Mouse (Mus musculus) heart, postnatal 14 days (tissue): Measurements from ENCODE around the gene Scamp3. TPM values are rescaled to one million over a fixed set of nuclear protein-coding genes. Genes with fewer than 3 reads are reported as not detected.
"Not testable (repeated sequence)": the region's sequence is repeated elsewhere in the genome, so short reads cannot be mapped to it uniquely, and the experiment has no call there.

Experiments used
- DNase-seq, 2 experiments: peaks; one replicate each; pipeline ENCODE4 v3.0.0; 2021 to 2022
- intact Hi-C: fragments of 180-260 bp; cut with DNase I; formaldehyde crosslinking; loops from one replicate; pipeline ENCODE4 v1.15.1; 2025
- total RNA-seq, 2 experiments: library from RNA; stranded (reverse); gene quantifications; 2 replicates each; pipeline ENCODE4 v1.2.3; 2021

The Scamp3 gene
- total RNA-seq, 2 experiments from 2014 or later = 47.2 to 48.7 TPM

- intact Hi-C loops = no loop called here
- no peak for DNase-seq
Observed at GRCm38 (mm10) chr3:89190436-89190835, 13.2 kb downstream of the Scamp3 start.

DNA sequence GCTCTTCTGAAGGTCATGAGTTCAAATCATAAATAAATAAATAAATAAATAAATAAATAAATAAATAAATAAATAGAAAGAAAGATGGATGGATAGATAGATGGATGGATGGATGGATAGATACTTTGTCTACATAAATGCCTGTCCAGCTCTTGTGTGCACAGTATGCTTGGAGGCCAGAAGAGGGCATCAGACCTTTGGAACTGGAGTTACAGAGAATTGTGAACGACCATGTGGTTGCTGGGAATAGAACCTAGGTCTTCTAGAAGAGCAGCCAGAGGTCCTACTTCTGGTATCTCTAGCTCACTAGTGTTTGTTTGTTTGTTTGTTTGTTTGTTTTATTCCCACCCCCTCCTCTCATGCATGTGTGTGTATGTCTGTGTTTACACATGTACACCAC is 16.1 kb downstream of the Scamp3 start:
- intact Hi-C loops = no loop called here
- DNase-seq = no peak

- intact Hi-C loops = no loop called here
- no peak for DNase-seq
Observed at GRCm38 (mm10) chr3:89193853-89194252, 16.6 kb downstream of the Scamp3 start.

DNA sequence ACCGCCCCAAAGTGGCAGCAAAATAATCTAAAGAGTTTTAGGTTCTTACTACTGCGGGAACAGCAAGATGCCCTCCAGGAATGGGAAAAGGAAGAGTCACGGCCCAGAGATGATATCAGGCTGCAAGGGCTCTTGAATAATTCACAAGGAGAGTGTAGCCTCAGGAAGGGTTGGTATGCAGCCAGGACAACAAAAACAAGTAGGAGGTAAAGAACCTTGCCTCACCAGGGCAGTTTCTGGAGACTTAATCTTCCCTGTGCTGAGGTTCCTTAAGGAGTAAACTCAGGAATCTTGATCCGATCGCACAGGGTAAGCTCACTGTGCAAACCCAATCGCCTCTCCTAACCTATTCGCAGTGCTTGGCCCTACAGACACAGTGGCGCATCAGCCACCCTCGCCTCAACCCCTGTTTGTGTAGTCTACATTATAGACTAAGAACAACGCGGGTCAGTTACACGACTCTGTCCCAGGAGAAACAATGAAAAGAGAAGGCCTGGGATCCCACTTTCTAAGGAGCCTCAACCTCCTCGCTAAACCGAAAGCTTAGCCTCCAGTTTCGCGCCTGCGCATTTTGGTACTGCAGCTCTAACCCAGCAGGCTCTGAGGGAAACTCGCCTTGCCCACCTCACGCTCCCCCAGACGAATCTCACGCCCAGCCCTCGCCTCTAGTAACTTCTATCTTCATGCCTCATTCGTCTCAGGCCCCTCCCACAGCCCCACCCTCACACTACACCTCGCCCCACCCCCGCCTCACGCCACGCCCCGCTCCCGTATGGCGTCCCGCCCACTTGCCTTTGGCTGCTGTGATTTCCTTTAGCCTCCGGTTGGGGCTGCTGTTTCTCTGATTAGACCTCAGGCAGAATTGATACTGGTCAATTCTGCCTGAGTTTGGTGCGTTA is 19.0 kb downstream of the Scamp3 start:
- peak; percentile 88 to 90 for DNase-seq
- intact Hi-C loops = loop anchor here (2.0 kb wide), 1 partner anchor 21 kb away; no protein-coding TSS in a partner anchor

- intact Hi-C loops = no loop called here
- DNase-seq = no peak
Observed at GRCm38 (mm10) chr3:89199839-89200238, 22.6 kb downstream of the Scamp3 start.

DNA sequence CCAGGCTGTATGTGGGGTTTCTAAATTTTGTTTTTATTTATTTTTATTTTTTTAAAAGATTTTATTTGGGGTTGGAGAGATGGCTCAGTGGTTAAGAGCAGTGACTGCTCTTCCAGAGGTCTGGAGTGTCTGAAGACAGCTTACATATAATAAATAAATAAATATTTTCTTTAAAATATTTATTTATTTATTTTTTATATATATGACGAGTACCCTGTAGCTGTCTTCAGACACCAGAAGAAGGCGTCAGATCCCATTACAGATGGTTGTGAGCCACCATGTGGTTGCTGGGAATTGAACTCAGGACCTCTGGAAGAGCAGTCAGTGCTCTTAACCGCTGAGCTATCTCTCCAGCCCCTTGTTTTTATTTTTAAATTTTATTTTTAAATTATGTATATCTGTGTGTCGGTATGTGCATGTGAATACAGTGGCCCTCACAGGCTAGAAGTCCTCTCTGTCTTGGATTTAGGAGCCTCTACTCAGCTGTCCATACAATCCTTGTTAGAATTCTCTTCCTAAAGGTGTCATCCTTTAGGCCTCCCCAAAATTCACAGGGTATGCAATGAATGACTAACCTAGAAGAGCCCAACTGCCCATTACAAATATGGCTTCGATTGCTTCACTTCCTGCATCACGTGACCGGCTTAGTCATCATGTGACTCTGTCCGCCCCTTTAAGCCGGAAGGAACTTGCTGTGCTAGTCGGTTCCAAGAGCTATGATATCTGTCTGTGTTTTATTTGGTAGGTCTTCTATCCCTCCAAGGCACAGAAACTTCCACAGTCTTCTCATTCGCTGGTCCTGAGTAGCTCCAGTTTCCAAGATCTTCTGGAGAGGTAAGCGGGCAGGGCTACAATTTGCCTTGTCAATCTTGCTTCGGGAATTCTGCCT is 25.2 kb downstream of the Scamp3 start, which contains the start of gene Gba:
Gba (plus strand) TSS at position 676 of the 889 bp plus-strand sequence.
- intact Hi-C loops = no loop called here

DNA sequence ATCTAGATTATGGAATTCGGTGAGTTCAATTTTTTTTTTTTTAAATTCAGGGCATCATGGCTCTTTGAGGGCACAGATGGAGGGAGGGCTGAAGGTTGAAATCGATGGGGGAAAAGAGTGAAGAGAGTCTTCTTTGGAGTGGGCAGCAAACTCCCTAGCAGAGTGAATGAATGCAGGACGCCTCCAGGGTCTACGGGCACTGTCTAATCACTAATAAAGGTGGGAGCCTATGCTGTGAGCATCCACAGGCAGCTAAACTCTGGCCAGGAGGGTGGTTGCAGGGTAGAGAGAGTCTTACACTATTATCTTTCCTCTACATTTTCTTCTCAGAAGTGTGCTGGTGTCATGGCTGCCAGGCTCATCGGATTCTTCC is 25.9 kb downstream of the Scamp3 start:
- intact Hi-C loops = no loop called here
- no peak for DNase-seq

More for the DNA sequence above, 25.2 kb downstream of the Scamp3 start, which contains the start of gene Gba:
- peak; percentile 82 to 88 for DNase-seq

- DNase-seq = no peak
Observed at GRCm38 (mm10) chr3:89206079-89206478, 28.8 kb downstream of the Scamp3 start.

DNA sequence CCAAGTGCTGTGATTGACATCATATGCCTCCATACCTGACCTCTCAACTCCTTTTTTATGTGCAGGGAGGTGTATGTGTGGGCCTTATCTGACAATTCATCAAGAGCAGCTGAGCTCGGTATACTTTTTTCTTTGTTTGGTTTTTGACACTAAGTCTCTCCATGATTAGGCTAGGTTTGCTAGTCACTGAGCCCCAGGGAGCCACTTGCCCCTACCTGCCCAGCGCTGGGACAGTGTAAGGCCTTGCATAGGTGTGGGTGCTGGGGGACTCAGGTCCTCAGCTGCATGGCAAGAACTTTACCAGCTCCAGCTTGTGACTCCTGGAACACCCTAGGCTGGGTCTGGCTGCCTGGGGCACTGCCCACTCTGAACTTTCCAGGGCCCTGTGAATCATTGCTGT is 29.4 kb downstream of the Scamp3 start:
- intact Hi-C loops = no loop called here
- no peak for DNase-seq

More at GRCm38 (mm10) chr3:89206079-89206478, 28.8 kb downstream of the Scamp3 start:
- intact Hi-C loops = no loop called here

GRCm38 (mm10) chr3:89208075-89208657 is 30.9 kb downstream of the Scamp3 start:
- no peak for DNase-seq
- intact Hi-C loops = no loop called here

GRCm38 (mm10) chr3:89208736-89209135 is 31.5 kb downstream of the Scamp3 start:
- intact Hi-C loops = no loop called here
- no peak for DNase-seq

- intact Hi-C loops = no loop called here
Observed at GRCm38 (mm10) chr3:89209731-89210130, 32.5 kb downstream of the Scamp3 start.

DNA sequence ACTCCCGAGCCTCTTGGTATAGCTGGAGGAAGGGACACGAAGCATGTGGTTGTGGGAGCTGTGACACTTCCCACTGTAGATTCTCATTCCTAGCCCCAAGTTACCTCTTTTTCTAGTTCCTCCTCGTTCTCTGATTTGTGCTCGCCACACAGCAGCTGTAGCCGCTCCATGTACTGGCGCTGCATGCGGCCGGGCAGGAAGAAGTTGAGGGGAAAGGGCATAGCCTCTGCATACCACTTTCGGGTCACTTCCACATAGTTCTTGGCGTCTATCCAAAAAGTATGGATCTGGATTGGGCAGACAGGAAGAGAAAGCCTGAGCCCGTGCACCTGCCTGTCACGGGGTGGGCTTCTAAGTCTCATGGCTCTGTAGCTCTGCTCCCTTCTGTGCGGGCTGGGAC is 32.9 kb downstream of the Scamp3 start:
- no peak for DNase-seq
- intact Hi-C loops = no loop called here

More at GRCm38 (mm10) chr3:89209731-89210130, 32.5 kb downstream of the Scamp3 start:
- no peak for DNase-seq

- DNase-seq = no peak
- intact Hi-C loops = no loop called here
Observed at GRCm38 (mm10) chr3:89210731-89211130, 33.5 kb downstream of the Scamp3 start.

DNA sequence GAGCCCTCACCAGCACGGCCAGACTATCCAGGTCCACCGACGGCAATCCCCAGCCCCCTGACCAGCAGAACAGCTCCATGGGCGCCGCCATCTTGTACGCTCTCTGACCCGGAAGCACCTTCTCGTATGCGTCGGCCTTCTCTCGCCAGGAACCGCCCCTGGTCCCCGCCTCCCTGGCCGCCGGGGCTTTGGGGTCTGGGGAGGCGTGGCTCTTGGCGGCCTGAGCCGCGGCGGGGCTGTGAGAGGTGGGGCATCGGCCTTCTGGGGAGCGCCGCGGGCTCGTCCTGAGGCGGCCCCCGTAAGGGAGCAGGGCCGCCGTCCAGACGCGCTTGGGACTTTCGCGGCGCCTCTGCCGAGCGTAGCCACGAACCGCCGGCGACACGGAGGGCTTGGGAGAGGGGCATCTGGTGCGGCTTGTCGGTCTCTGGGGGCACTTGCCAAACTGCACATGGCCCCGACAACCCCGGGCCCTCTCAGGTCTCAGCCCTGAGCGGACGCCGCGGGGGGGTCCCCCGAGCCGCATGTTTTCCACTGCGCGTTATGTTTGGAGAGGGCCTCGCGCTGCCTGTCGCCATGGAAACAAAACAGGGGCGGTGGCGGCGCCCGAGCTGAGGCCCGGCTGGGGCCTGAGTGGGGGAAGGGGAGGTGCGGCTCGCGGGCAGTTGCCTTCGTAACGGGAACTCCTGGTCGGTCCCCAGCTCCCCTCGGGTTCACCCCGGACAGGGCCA is 36.7 kb downstream of the Scamp3 start:
- intact Hi-C loops = loop anchor here (2.0 kb wide), 2 partner anchors 49 to 123 kb away; partner anchors contain the start of gene Clk2
- peak; percentile 94 to 96 for DNase-seq

DNA sequence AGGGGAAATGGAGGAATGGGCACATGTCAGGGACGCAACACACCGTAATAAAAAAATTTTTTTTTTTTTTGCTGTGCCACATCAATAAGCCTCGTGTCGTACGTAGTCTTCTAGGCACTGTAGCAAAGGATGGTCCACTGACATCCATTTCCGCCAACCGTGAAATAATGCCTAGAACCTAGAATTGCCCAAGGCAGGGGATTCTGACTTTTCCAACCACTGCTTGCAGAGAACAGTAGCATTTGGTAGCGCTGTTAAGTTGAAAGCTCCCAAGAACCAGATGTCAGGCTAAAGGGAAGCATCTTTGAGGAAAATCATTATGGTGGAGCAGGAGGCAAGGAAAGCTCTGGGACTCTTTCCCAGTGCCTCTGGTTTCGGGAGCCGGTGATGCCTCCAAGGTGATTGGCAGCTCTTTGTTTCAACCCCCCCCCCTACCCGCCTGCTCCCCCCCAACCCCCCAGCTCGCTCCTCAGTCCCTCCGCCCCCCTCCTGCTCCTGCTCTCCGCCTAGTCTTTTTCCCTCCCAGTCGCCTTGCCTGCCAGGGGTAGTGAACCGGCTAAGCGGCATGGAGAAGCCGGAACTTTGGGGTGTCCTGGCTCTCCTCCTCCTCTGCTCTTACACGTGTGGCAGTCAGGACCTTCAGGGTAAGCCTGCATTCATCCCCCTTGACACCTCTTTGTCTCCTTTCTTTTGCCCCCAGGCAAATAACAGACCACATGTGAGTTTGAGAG is 37.6 kb downstream of the Scamp3 start, which contains the start of gene Thbs3:
Thbs3 (plus strand) TSS at position 500 of the 731 bp plus-strand sequence.
- peak; percentile 42 to 56 for DNase-seq
- intact Hi-C loops = loop anchor here (2.0 kb wide), 2 partner anchors 50 to 124 kb away; partner anchors contain the start of gene Clk2

DNA sequence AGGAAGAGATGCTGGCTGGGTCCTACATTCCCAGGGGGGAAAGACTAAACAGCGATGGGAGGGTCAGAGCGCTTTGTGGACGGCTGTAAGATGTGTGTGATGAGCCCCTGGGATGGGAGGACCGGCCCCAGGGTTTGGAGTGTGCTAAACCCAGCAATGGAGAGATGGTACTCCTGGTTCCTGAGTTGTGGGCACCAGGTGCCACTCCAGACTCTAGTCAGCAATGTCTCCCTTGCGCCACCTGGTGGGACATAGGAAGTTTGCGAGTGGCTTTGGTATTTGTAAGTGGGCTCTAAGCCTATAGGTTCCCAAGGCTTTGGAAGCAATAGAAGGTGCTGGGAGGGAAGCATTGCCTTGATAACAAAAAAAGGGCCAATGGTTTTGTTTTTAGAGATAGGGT is 38.6 kb downstream of the Scamp3 start:
- DNase-seq = peak; percentile 82 to 87
- intact Hi-C loops = loop anchor here (2.0 kb wide), 4 partner anchors 19 to 125 kb away; partner anchors contain the start of gene Clk2

GRCm38 (mm10) chr3:89216407-89216806 is 39.1 kb downstream of the Scamp3 start:
- intact Hi-C loops = loop anchor here (2.0 kb wide), 2 partner anchors 20 to 100 kb away; no protein-coding TSS in a partner anchor
- DNase-seq = not testable (repeated sequence)

- intact Hi-C loops = no loop called here
- DNase-seq = no peak
Observed at GRCm38 (mm10) chr3:89218271-89218670, 41.0 kb downstream of the Scamp3 start.
